Mouse (Mus musculus): ENCODE data around the gene Hist3h2a. TPM values are rescaled to one million over a fixed set of nuclear protein-coding genes. Genes with fewer than 3 reads are reported as not detected.

Hist3h2a gene
- polyA plus RNA-seq, 1 experiment from 2014 or later = 19.2 TPM

DNA sequence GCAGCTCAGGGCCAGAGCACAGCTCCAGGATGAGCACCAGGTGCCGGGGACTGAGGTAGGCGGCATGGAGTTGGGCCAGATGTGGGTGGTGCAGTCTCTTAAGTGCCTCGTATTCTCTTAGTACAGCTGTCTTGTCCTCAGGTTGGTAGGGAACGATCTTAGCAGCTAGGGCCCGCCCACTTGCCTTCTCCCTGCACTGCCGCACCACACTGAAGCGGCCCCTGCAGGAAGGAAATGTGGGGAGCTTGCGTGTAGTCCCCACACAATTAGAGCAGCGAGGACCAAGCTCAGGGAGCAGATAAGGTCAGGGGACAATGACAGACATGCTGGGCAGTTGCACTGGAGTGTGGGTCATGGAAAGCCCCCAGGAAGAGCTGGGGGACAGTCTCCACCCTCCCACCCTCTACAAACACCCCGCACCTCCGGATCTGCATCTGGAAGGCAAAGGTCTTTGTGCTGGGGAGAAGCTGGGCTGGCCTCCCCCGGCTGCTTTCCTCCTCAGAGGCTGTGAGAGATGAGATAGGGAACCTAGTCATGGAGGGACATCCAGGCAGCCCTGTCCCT lies 41.4 kb downstream of the Hist3h2a start:
- Histone ChIP-seq H3K4me3 (ENCODE audit: low read depth, low read length) (no peak overlapping the region), H3K4me2 (ENCODE audit: low read depth, severe bottlenecking) (no peak overlapping the region), H3K9ac (ENCODE audit: low read length) (no peak overlapping the region), H3K27me3 (ENCODE audit: control insufficient read depth, insufficient read depth, low read length) (peaks cover 15% of the 10 kb centered on the region), H3K27ac (replicated peaks; ENCODE audit: low read depth, low read length) (no peak overlapping the region), H3K4me1 (ENCODE audit: control insufficient read depth, insufficient read depth, low read length) (no peaks in the 10 kb centered on the region), H3K36me3 (ENCODE audit: control insufficient read depth, insufficient read depth, low read length) (no peaks in the 10 kb centered on the region; the same call in 1 of the 2 replicates), H3K9me3 (ENCODE audit: control insufficient read depth, low read length) (no peaks in the 10 kb centered on the region)
- WGBS = 56% methylated on average over 12 of the region's 12 CpGs
- ATAC-seq (ENCODE audit: insufficient number of reproducible peaks, low FRiP score, low TSS enrichment, low read depth) (no peak), DNase-seq (ENCODE audit: low spot score) (no peak)

DNA sequence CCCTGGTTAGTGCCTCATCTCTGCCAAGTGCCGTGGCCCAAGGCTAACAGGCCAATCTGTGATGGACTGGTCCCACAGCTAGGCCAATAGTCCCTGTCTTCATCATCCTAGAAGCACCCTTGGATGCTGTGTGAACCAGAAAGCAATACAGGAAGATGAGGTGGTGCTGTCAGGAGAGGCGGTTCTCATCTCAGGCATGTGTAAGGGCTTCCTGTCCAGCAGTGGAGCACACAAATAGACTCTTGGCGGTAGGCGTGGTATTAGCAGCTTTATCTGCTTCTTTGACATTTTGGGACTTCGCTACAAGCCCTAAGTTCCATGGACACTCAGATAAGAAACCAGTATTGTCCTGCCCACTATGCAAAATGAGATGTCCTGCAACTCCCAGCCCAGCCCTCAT lies 43.1 kb downstream of the Hist3h2a start:
- no peaks in the 10 kb centered on the region for H3K36me3 ChIP-seq (ENCODE audit: control insufficient read depth, insufficient read depth, low read length)
- WGBS = 93% methylated on average over 5 of the region's 5 CpGs
- no peaks in the 10 kb centered on the region for H3K4me1 ChIP-seq (ENCODE audit: control insufficient read depth, insufficient read depth, low read length)
- no peak overlapping the region for H3K4me2 ChIP-seq (ENCODE audit: low read depth, severe bottlenecking)
- no peak overlapping the region for H3K27ac ChIP-seq (replicated peaks; ENCODE audit: low read depth, low read length)
- no peak overlapping the region for H3K4me3 ChIP-seq (ENCODE audit: low read depth, low read length)
- H3K27me3 ChIP-seq (ENCODE audit: control insufficient read depth, insufficient read depth, low read length) = peaks cover 15% of the 10 kb centered on the region
- H3K9ac ChIP-seq (ENCODE audit: low read length) = no peak overlapping the region
- no peaks in the 10 kb centered on the region for H3K9me3 ChIP-seq (ENCODE audit: control insufficient read depth, low read length)
- ATAC-seq (ENCODE audit: insufficient number of reproducible peaks, low FRiP score, low TSS enrichment, low read depth) (no peak), DNase-seq (ENCODE audit: low spot score) (no peak)

DNA sequence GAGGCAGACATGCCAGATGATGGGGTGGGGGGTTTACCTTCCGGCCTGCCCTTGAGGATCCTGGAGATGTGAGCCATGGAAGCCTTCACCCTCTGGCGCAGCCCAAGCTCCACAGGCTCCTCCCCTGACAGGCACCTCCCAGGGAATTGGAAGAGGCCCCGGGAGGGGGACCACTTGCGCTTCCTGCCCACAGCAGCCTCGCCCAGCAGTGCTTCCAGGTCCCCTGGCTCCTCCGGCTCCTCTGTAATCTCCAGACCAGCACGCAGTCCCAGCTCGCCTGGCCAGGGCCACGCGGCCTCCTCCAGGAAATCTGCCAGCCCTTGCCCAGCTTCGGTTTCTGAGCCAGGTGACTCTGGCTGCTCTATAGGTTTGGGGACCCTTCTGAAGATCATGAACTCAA lies 44.7 kb downstream of the Hist3h2a start:
- no peak for DNase-seq (ENCODE audit: low spot score)
- no peak for ATAC-seq (ENCODE audit: insufficient number of reproducible peaks, low FRiP score, low TSS enrichment, low read depth)
- H3K4me3 ChIP-seq (ENCODE audit: low read depth, low read length) = no peak overlapping the region
- no peak overlapping the region for H3K9ac ChIP-seq (ENCODE audit: low read length)
- H3K27me3 ChIP-seq (ENCODE audit: control insufficient read depth, insufficient read depth, low read length) = peaks cover 10% of the 10 kb centered on the region
- no peaks in the 10 kb centered on the region for H3K4me1 ChIP-seq (ENCODE audit: control insufficient read depth, insufficient read depth, low read length)
- H3K9me3 ChIP-seq (ENCODE audit: control insufficient read depth, low read length) = no peaks in the 10 kb centered on the region
- H3K36me3 ChIP-seq (ENCODE audit: control insufficient read depth, insufficient read depth, low read length) = no peaks in the 10 kb centered on the region
- H3K27ac ChIP-seq (replicated peaks; ENCODE audit: low read depth, low read length) = no peak overlapping the region
- WGBS = 51% methylated on average over 11 of the region's 11 CpGs
- H3K4me2 ChIP-seq (ENCODE audit: low read depth, severe bottlenecking) = no peak overlapping the region

DNA sequence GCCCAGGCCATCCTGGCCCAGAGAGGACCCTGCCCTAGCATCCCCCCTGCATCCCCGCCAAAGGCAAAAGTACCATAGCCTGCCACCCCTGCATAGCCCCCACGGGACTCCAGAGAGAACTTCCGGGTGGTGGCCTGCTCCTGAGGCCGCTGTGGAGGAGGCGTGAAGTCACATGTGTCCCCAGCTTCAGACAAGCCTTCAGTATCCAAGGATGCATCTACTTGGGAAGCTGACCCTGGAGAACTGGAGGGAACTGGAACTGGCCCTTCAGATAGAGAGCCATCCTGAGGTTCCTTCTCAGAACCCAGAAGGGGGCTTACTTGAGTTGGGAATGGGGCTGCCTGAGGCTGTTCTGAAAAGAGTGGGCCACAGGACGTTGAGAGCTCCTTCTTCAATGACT lies 45.3 kb downstream of the Hist3h2a start:
- Histone ChIP-seq H3K36me3 (ENCODE audit: control insufficient read depth, insufficient read depth, low read length) (no peaks in the 10 kb centered on the region), H3K9ac (ENCODE audit: low read length) (no peak overlapping the region), H3K27ac (replicated peaks; ENCODE audit: low read depth, low read length) (no peak overlapping the region), H3K4me2 (ENCODE audit: low read depth, severe bottlenecking) (no peak overlapping the region), H3K4me3 (ENCODE audit: low read depth, low read length) (no peak overlapping the region), H3K9me3 (ENCODE audit: control insufficient read depth, low read length) (no peaks in the 10 kb centered on the region), H3K27me3 (ENCODE audit: control insufficient read depth, insufficient read depth, low read length) (peaks cover 5% of the 10 kb centered on the region), H3K4me1 (ENCODE audit: control insufficient read depth, insufficient read depth, low read length) (no peaks in the 10 kb centered on the region)
- DNase-seq (ENCODE audit: low spot score) = no peak
- WGBS = 75% methylated on average over 6 of the region's 6 CpGs
- ATAC-seq (ENCODE audit: insufficient number of reproducible peaks, low FRiP score, low TSS enrichment, low read depth) = no peak

DNA sequence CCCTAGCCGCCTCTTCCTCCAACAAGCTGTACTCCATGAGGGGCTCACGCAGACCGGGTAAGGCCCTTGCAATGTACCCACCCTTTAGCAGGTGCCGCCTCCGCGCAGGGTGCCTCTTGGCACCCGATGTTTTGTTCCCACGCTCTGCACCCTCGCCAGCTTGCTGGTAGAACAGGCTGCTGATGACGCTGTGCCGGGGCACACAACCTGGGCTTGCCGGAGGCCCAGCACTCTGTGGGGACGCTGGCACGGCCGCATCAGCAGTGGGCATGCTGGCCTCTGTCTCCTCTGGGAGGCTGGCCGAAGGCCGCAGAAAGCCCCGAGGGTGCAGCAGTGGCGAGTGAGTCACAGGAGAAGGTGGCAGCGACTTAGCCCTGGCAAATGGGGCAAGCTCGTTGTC lies 46.1 kb downstream of the Hist3h2a start:
- Histone ChIP-seq H3K9ac (ENCODE audit: low read length) (no peak overlapping the region), H3K4me3 (ENCODE audit: low read depth, low read length) (no peak overlapping the region), H3K4me1 (ENCODE audit: control insufficient read depth, insufficient read depth, low read length) (no peaks in the 10 kb centered on the region), H3K27ac (replicated peaks; ENCODE audit: low read depth, low read length) (no peak overlapping the region), H3K36me3 (ENCODE audit: control insufficient read depth, insufficient read depth, low read length) (no peaks in the 10 kb centered on the region), H3K27me3 (ENCODE audit: control insufficient read depth, insufficient read depth, low read length) (no peaks in the 10 kb centered on the region; the same call in 1 of the 2 replicates), H3K9me3 (ENCODE audit: control insufficient read depth, low read length) (no peaks in the 10 kb centered on the region), H3K4me2 (ENCODE audit: low read depth, severe bottlenecking) (no peak overlapping the region; the same call in 1 of the 2 replicates)
- WGBS = 91% methylated on average over 21 of the region's 21 CpGs
- no peak for DNase-seq (ENCODE audit: low spot score)
- no peak for ATAC-seq (ENCODE audit: insufficient number of reproducible peaks, low FRiP score, low TSS enrichment, low read depth)

DNA sequence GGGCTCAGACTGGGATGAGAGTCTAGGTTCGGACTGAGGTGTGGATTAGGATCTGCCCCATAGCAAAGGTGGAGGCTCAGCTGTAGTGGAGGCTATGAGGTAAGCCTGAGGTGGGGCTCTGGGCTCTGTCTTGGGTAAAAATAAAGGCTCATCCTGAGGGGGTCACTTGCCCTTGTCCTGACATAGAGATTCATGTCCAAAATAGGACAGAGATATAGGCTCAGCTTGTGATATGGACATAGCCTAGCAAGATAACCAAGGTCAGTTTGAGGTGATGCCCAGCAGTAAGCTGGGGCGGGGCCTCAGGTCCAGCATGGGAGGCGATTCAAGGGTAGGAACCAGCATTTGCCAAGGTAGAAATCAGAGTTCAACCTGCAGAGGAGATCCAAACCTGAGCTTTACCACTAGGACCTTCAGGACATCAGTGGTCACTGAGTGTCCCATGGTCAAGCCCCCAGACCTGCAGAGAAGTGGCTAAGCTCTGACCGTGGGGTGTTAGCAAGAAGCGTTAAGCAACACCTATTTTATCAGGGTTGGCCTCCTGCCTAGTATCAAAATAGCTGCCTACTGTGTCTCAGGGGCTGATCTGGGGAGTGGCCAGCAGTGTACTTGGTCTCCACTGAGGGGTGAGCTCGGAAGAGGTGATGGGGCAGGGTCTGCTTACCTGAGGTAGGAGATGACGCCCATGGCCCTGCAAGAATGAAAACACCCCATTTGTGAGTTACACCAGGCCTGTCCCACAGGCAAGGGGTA lies 48.0 kb downstream of the Hist3h2a start:
- WGBS = 76% methylated on average over 7 of the region's 7 CpGs
- ATAC-seq (ENCODE audit: insufficient number of reproducible peaks, low FRiP score, low TSS enrichment, low read depth) = no peak
- Histone ChIP-seq H3K4me2 (ENCODE audit: low read depth, severe bottlenecking) (no peak overlapping the region), H3K27ac (replicated peaks; ENCODE audit: low read depth, low read length) (no peak overlapping the region), H3K36me3 (ENCODE audit: control insufficient read depth, insufficient read depth, low read length) (no peaks in the 10 kb centered on the region), H3K9me3 (ENCODE audit: control insufficient read depth, low read length) (no peaks in the 10 kb centered on the region), H3K4me1 (ENCODE audit: control insufficient read depth, insufficient read depth, low read length) (no peaks in the 10 kb centered on the region), H3K9ac (ENCODE audit: low read length) (no peak overlapping the region), H3K27me3 (ENCODE audit: control insufficient read depth, insufficient read depth, low read length) (no peaks in the 10 kb centered on the region), H3K4me3 (ENCODE audit: low read depth, low read length) (no peak overlapping the region)
- no peak for DNase-seq (ENCODE audit: low spot score)

Small RNAs within 50 kb of the gene (microRNA-seq; reads per million reads assigned to microRNA genes)
- not detected for gene Gm44313

Other genes with a start within 250 kb of the Hist3h2a start
- not detected in 2 replicates for gene Olfr318, start 230.7 kb upstream of the Hist3h2a start, polyA plus RNA-seq (2014; fragmentation: Nextera tagmentation; extraction: Ambion mirVana)
- 0.07 TPM in 1 of 2 replicates, not detected in the other for gene Olfr317, start 215.5 kb upstream of the Hist3h2a start, polyA plus RNA-seq (2014; fragmentation: Nextera tagmentation; extraction: Ambion mirVana)
- not detected in 2 replicates for gene Olfr316, start 202.0 kb upstream of the Hist3h2a start, polyA plus RNA-seq (2014; fragmentation: Nextera tagmentation; extraction: Ambion mirVana)
- not detected in 2 replicates for gene Olfr315, start 181.5 kb upstream of the Hist3h2a start, polyA plus RNA-seq (2014; fragmentation: Nextera tagmentation; extraction: Ambion mirVana)
- gene Olfr314, start 171.7 kb upstream of the Hist3h2a start, polyA plus RNA-seq (2014; fragmentation: Nextera tagmentation; extraction: Ambion mirVana) = not detected in 2 replicates
- gene Fam183b, start 152.7 kb upstream of the Hist3h2a start, polyA plus RNA-seq (2014; fragmentation: Nextera tagmentation; extraction: Ambion mirVana) = not detected in 2 replicates
- not detected in 2 replicates for gene Olfr313, start 139.7 kb upstream of the Hist3h2a start, polyA plus RNA-seq (2014; fragmentation: Nextera tagmentation; extraction: Ambion mirVana)
- not detected in 2 replicates for gene Olfr312, start 125.4 kb upstream of the Hist3h2a start, polyA plus RNA-seq (2014; fragmentation: Nextera tagmentation; extraction: Ambion mirVana)
- gene Olfr311, start 115.4 kb upstream of the Hist3h2a start, polyA plus RNA-seq (2014; fragmentation: Nextera tagmentation; extraction: Ambion mirVana) = not detected in 2 replicates
- 12.0 and 15.2 TPM in 2 replicates for gene Gm12258, start 107.5 kb upstream of the Hist3h2a start, polyA plus RNA-seq (2014; fragmentation: Nextera tagmentation; extraction: Ambion mirVana)
- 9.4 and 10.4 TPM in 2 replicates for gene 2810021J22Rik, start 87.5 kb upstream of the Hist3h2a start, polyA plus RNA-seq (2014; fragmentation: Nextera tagmentation; extraction: Ambion mirVana)
- gene Zfp39, start 50.5 kb upstream of the Hist3h2a start, polyA plus RNA-seq (2014; fragmentation: Nextera tagmentation; extraction: Ambion mirVana) = 8.7 and 11.1 TPM in 2 replicates
- gene Btnl10, start 36.8 kb upstream of the Hist3h2a start, polyA plus RNA-seq (2014; fragmentation: Nextera tagmentation; extraction: Ambion mirVana) = not detected in 2 replicates
- gene Rnf187, start 15.8 kb upstream of the Hist3h2a start, polyA plus RNA-seq (2014; fragmentation: Nextera tagmentation; extraction: Ambion mirVana) = 269 and 275 TPM in 2 replicates
- 8.8 and 11.1 TPM in 2 replicates for gene Hist3h2ba, start 5.8 kb upstream of the Hist3h2a start, polyA plus RNA-seq (2014; fragmentation: Nextera tagmentation; extraction: Ambion mirVana)
- 0.25 and 0.27 TPM in 2 replicates for gene Trim17, start within 50 bp of the Hist3h2a start, polyA plus RNA-seq (2014; fragmentation: Nextera tagmentation; extraction: Ambion mirVana)
- 19.0 and 20.5 TPM in 2 replicates for gene Trim11, start 23.4 kb downstream of the Hist3h2a start, polyA plus RNA-seq (2014; fragmentation: Nextera tagmentation; extraction: Ambion mirVana)
- 0.08 and 0.18 TPM in 2 replicates for gene Obscn, start 181.7 kb downstream of the Hist3h2a start, polyA plus RNA-seq (2014; fragmentation: Nextera tagmentation; extraction: Ambion mirVana)
- gene Iba57, start 209.1 kb downstream of the Hist3h2a start, polyA plus RNA-seq (2014; fragmentation: Nextera tagmentation; extraction: Ambion mirVana) = 1.5 and 2.1 TPM in 2 replicates
- gene Gjc2, start 228.5 kb downstream of the Hist3h2a start, polyA plus RNA-seq (2014; fragmentation: Nextera tagmentation; extraction: Ambion mirVana) = 0.15 and 0.20 TPM in 2 replicates
- gene Guk1, start 237.5 kb downstream of the Hist3h2a start, polyA plus RNA-seq (2014; fragmentation: Nextera tagmentation; extraction: Ambion mirVana) = 136 and 149 TPM in 2 replicates
- 104 and 106 TPM in 2 replicates for gene Mrpl55, start 247.8 kb downstream of the Hist3h2a start, polyA plus RNA-seq (2014; fragmentation: Nextera tagmentation; extraction: Ambion mirVana)

Measured in limb, embryonic 11.5 days (tissue).